25 mouse cellular contexts compared by ENCODE assay signal in genomic region chr17:84814905-84815304, GRCm38 (mm10). TPM values are rescaled to one million over a fixed set of nuclear protein-coding genes. Genes with fewer than 3 reads are reported as not detected.
DNase-seq lines count a peak whose midpoint lies in the region; ATAC-seq and TF ChIP-seq lines count a peak whose summit lies in the region.
"Had no signal": no experiment of that assay in that cellular context is flagged by ENCODE, and none has a peak within 500 bp of the region (broad histone marks: within the 10 kb centered on the region; RNA-seq: fewer than 3 reads in every experiment).

No protein-coding gene starts in this region.

- no peaks in the 10 kb centered on the region for H3K36me3 ChIP-seq in hindbrain, postnatal 0 days (ENCODE audit: insufficient read depth, low read length)
- H3K36me3 ChIP-seq in hindbrain, embryonic 12.5 days: no peaks in the 10 kb centered on the region
- H3K36me3 ChIP-seq: embryonic facial prominence, embryonic 15.5 days; forebrain, embryonic 10.5 days; forebrain, embryonic 15.5 days; G1E; heart, embryonic 15.5 days had no signal

- H3K27ac ChIP-seq in hindbrain, postnatal 0 days: no peak overlapping the region
- no peak overlapping the region for H3K27ac ChIP-seq in hindbrain, embryonic 12.5 days
- H3K27ac ChIP-seq: embryonic facial prominence, embryonic 15.5 days; forebrain, embryonic 10.5 days; heart, adult 2 months; heart, embryonic 15.5 days; hindbrain, embryonic 14.5 days had no signal

- no peak overlapping the region for H3K4me2 ChIP-seq in hindbrain, postnatal 0 days (ENCODE audit: low read depth, low read length)
- no peak overlapping the region for H3K4me2 ChIP-seq in hindbrain, embryonic 12.5 days (replicated peaks)
- H3K4me2 ChIP-seq: embryonic facial prominence, embryonic 15.5 days; forebrain, embryonic 15.5 days; heart, embryonic 11.5 days; heart, embryonic 15.5 days; hindbrain, embryonic 14.5 days had no signal

- DNase-seq in cerebellum, adult 9-10 months: no peak
- DNase-seq in cerebellum, postnatal 36 days: peak; percentile 14
- no peak for DNase-seq in cerebellum, adult 9-11 months
- DNase-seq in hindbrain, postnatal 0 days (ENCODE audit: low spot score): no peak
- no peak for DNase-seq in thymus, postnatal 10 days (ENCODE audit: low spot score in 2 of 2)
- DNase-seq: adrenal gland, postnatal 10 days; B cell, adult 2 months; embryo, embryonic 11 days; gastrocnemius, postnatal 10 days; heart, adult 2 months; heart, postnatal 14 days; kidney, adult 11 months; kidney, adult 9 months had no signal

- no peak overlapping the region for H3K4me3 ChIP-seq in hindbrain, postnatal 0 days (ENCODE audit: low read length)
- H3K4me3 ChIP-seq in hindbrain, embryonic 12.5 days: no peak overlapping the region
- H3K4me3 ChIP-seq: embryonic facial prominence, embryonic 15.5 days; erythroblast, embryonic 14.5 days; forebrain, embryonic 10.5 days; forebrain, embryonic 15.5 days; heart, adult 2 months; heart, embryonic 15.5 days had no signal

- no peaks in the 10 kb centered on the region for H3K27me3 ChIP-seq in hindbrain, postnatal 0 days (ENCODE audit: insufficient read depth, low read length)
- H3K27me3 ChIP-seq in hindbrain, embryonic 12.5 days: no peaks in the 10 kb centered on the region
- H3K27me3 ChIP-seq: embryonic facial prominence, embryonic 15.5 days; forebrain, embryonic 15.5 days had no signal

- ATAC-seq in cerebellum, adult (ENCODE audit: insufficient number of reproducible peaks, low FRiP score, low TSS enrichment): peak; percentile 66
- 0 out of 2 replicates have a peak, but pooled peaks have one; percentile 29 for ATAC-seq in hindbrain, postnatal 0 days
- ATAC-seq in hindbrain, embryonic 12.5 days (ENCODE audit: low FRiP score): no peak
- ATAC-seq: CD4-positive, CD25-positive, alpha-beta regulatory T cell, adult 4 months; forebrain, embryonic 15.5 days; inflammation-experienced regulatory T-cells, adult 6 months had no signal

- no peaks in the 10 kb centered on the region for H3K4me1 ChIP-seq in hindbrain, postnatal 0 days (ENCODE audit: insufficient read depth, low read length)
- no peaks in the 10 kb centered on the region for H3K4me1 ChIP-seq in hindbrain, embryonic 12.5 days
- H3K4me1 ChIP-seq: embryonic facial prominence, embryonic 15.5 days; forebrain, embryonic 10.5 days; heart, embryonic 15.5 days had no signal

- no peak for TF ChIP-seq CTCF in hindbrain, postnatal 0 days (IDR thresholded peaks at IDR 0.05; ENCODE audit: low read depth)

- H3K9ac ChIP-seq in hindbrain, postnatal 0 days (replicated peaks; ENCODE audit: low read length): no peak overlapping the region
- H3K9ac ChIP-seq in hindbrain, embryonic 12.5 days: no peak overlapping the region
- H3K9ac ChIP-seq: embryonic facial prominence, embryonic 15.5 days; forebrain, embryonic 15.5 days; heart, embryonic 15.5 days; hindbrain, embryonic 14.5 days had no signal

- H3K9me3 ChIP-seq in hindbrain, postnatal 0 days (ENCODE audit: low read length): no peaks in the 10 kb centered on the region
- no peaks in the 10 kb centered on the region for H3K9me3 ChIP-seq in hindbrain, embryonic 12.5 days (replicated peaks)
- H3K9me3 ChIP-seq: embryonic facial prominence, embryonic 15.5 days; forebrain, embryonic 10.5 days; forebrain, embryonic 15.5 days; G1E; heart, embryonic 15.5 days had no signal

- WGBS in hindbrain, postnatal 0 days: 56% methylated on average over 7 of the region's 7 CpGs
- WGBS in hindbrain, embryonic 12.5 days: 79% methylated on average over 7 of the region's 7 CpGs

RNA-seq across cellular contexts. Expression of gene Lrpprc, which starts 24.3 kb away (rescaled TPM):
- 46.1 and 47.3 TPM in 2 replicates for total RNA-seq in hindbrain, postnatal 0 days (2014; rRNA removed)
- polyA plus RNA-seq in hindbrain, postnatal 0 days (2015; fragmentation: Nextera tagmentation; extraction: Ambion mirVana): 38.1 and 39.1 TPM in 2 replicates
- 52.0 and 52.3 TPM in 2 replicates for polyA plus RNA-seq in hindbrain, embryonic 12.5 days (2016; fragmentation: Nextera tagmentation; extraction: Ambion mirVana)

Comparison
In these comparisons a context has a peak if more than half of its experiments do, and no peak if none do; other contexts are left out.
1. DNase-seq: peak in cerebellum, postnatal 36 days (2 of 2); none in cerebellum, adult 9-10 months (single experiment), cerebellum, adult 9-11 months (single experiment), hindbrain, postnatal 0 days (single experiment) and thymus, postnatal 10 days (0 of 2).